8 mouse cellular contexts compared by ENCODE assay signal in genomic region chr5:99339790-99340189, GRCm38 (mm10).
DNase-seq lines count a peak whose midpoint lies in the region; ATAC-seq and TF ChIP-seq lines count a peak whose summit lies in the region.

No protein-coding gene starts in this region.

- DNase-seq in cerebellum, adult 9-11 months, result peak; percentile 7
- DNase-seq in adrenal gland, postnatal 14 days, result peak; percentile 85
- peak; percentile 64 for DNase-seq in gastrocnemius, postnatal 25 days
- peak; percentile 35 for DNase-seq in liver
- peak; percentile 92 for DNase-seq in ovary, adult 18-20 months (ENCODE audit: low spot score)
- no peak for DNase-seq in forebrain, postnatal 0 days

- H3K9ac ChIP-seq in intestine, embryonic 16.5 days (ENCODE audit: low read depth, low read length), result peak overlapping the region; percentile 51
- H3K9ac ChIP-seq in forebrain, postnatal 0 days, result no peak overlapping the region

- WGBS in intestine, embryonic 16.5 days, result 41% methylated on average over 15 of the region's 15 CpGs
- WGBS in forebrain, postnatal 0 days, result 66% methylated on average over 15 of the region's 15 CpGs

- H3K36me3 ChIP-seq in intestine, embryonic 16.5 days (ENCODE audit: control insufficient read depth, insufficient read depth, low read length), result no peaks in the 10 kb centered on the region
- H3K36me3 ChIP-seq in forebrain, postnatal 0 days (ENCODE audit: insufficient read depth), result no peaks in the 10 kb centered on the region

- H3K27ac ChIP-seq in intestine, embryonic 16.5 days (ENCODE audit: low read length), result peak overlapping the region; percentile 57
- no peak overlapping the region for H3K27ac ChIP-seq in forebrain, postnatal 0 days (ENCODE audit: low read depth, low read length)

- H3K27me3 ChIP-seq in intestine, embryonic 16.5 days (replicated peaks; ENCODE audit: control insufficient read depth, insufficient read depth, low read length), result no peaks in the 10 kb centered on the region
- H3K27me3 ChIP-seq in forebrain, postnatal 0 days (ENCODE audit: insufficient read depth, low read length), result no peaks in the 10 kb centered on the region

- peaks cover 9% of the 10 kb centered on the region; the same call in 1 of the 2 replicates for H3K4me1 ChIP-seq in intestine, embryonic 16.5 days (ENCODE audit: control insufficient read depth, insufficient read depth, low read length)
- H3K4me1 ChIP-seq in forebrain, postnatal 0 days (ENCODE audit: insufficient read depth), result no peaks in the 10 kb centered on the region

- H3K9me3 ChIP-seq in intestine, embryonic 16.5 days (ENCODE audit: control insufficient read depth, low read length), result no peaks in the 10 kb centered on the region
- H3K9me3 ChIP-seq in forebrain, postnatal 0 days (ENCODE audit: low read length), result no peaks in the 10 kb centered on the region

- peak overlapping the region; percentile 29 for H3K4me3 ChIP-seq in intestine, embryonic 16.5 days (ENCODE audit: low read length)
- H3K4me3 ChIP-seq in forebrain, postnatal 0 days (ENCODE audit: low read depth, low read length), result no peak overlapping the region

- TF ChIP-seq CTCF in forebrain, postnatal 0 days (IDR thresholded peaks at IDR 0.05; ENCODE audit: low read depth), result no peak

- peak overlapping the region; percentile 42 for H3K4me2 ChIP-seq in intestine, embryonic 16.5 days (ENCODE audit: low read depth, low read length)
- H3K4me2 ChIP-seq in forebrain, postnatal 0 days (ENCODE audit: low read depth), result no peak overlapping the region

- ATAC-seq in cerebellum, adult (ENCODE audit: insufficient number of reproducible peaks, low FRiP score, low TSS enrichment), result no peak
- peak; percentile 74 for ATAC-seq in intestine, embryonic 16.5 days
- no peak for ATAC-seq in forebrain, postnatal 0 days
